Mouse (Mus musculus): ENCODE measurements at regions not wholly inside any gene's neighbourhood (a gene's known extent, or its start where the extent isn't known, plus 50 kb on each side); places are given as distances from the start of the nearest gene placed in this dataset.

- ATAC-seq (replicated peaks; ENCODE audit: low FRiP score) = no peak
- H3K9me3 ChIP-seq (replicated peaks) = no peaks in the 10 kb centered on the region
- H3K4me3 ChIP-seq (replicated peaks) = no peak overlapping the region
- no peaks in the 10 kb centered on the region for H3K4me1 ChIP-seq
- H3K27ac ChIP-seq = no peak overlapping the region
- H3K36me3 ChIP-seq = no peaks in the 10 kb centered on the region
- H3K27me3 ChIP-seq = no peaks in the 10 kb centered on the region
- H3K9ac ChIP-seq = no peak overlapping the region
- H3K4me2 ChIP-seq = no peak overlapping the region
- 93% methylated on average over 15 of the region's 15 CpGs for WGBS
Observed at GRCm38 (mm10) chr15:15443271-15443670, 1285.3 kb upstream of the Cdh9 start.

GRCm38 (mm10) chr15:15477702-15478101, 1250.9 kb upstream of the Cdh9 start:
- H3K4me2 ChIP-seq = no peak overlapping the region
- no peak overlapping the region for H3K9ac ChIP-seq
- H3K27me3 ChIP-seq = no peaks in the 10 kb centered on the region
- H3K36me3 ChIP-seq = no peaks in the 10 kb centered on the region
- 79% methylated on average over 2 of the region's 2 CpGs for WGBS
- no peak overlapping the region for H3K27ac ChIP-seq
- H3K4me3 ChIP-seq (replicated peaks) = no peak overlapping the region
- ATAC-seq (replicated peaks; ENCODE audit: low FRiP score) = no peak
- H3K4me1 ChIP-seq = no peaks in the 10 kb centered on the region
- no peaks in the 10 kb centered on the region for H3K9me3 ChIP-seq (replicated peaks)

GRCm38 (mm10) chr15:15500276-15500675, 1228.3 kb upstream of the Cdh9 start:
- Histone ChIP-seq H3K9ac (no peak overlapping the region), H3K9me3 (replicated peaks) (no peaks in the 10 kb centered on the region), H3K36me3 (no peaks in the 10 kb centered on the region), H3K27me3 (no peaks in the 10 kb centered on the region), H3K4me1 (no peaks in the 10 kb centered on the region), H3K27ac (no peak overlapping the region), H3K4me3 (replicated peaks) (no peak overlapping the region), H3K4me2 (no peak overlapping the region)
- WGBS = 91% methylated on average over 4 of the region's 4 CpGs
- no peak for ATAC-seq (replicated peaks; ENCODE audit: low FRiP score)

- Histone ChIP-seq H3K36me3 (no peaks in the 10 kb centered on the region), H3K4me2 (no peak overlapping the region), H3K27me3 (no peaks in the 10 kb centered on the region), H3K9me3 (replicated peaks) (no peaks in the 10 kb centered on the region), H3K4me1 (no peaks in the 10 kb centered on the region), H3K4me3 (replicated peaks) (no peak overlapping the region), H3K27ac (no peak overlapping the region), H3K9ac (no peak overlapping the region)
- WGBS = 84% methylated on average over 1 of the region's 1 CpGs
- ATAC-seq (replicated peaks; ENCODE audit: low FRiP score) = no peak
Observed at GRCm38 (mm10) chr15:15538944-15539343, 1189.6 kb upstream of the Cdh9 start.

GRCm38 (mm10) chr15:15559148-15559752, 1169.3 kb upstream of the Cdh9 start:
- no peak overlapping the region for H3K9ac ChIP-seq
- no peak overlapping the region for H3K27ac ChIP-seq
- no peaks in the 10 kb centered on the region for H3K27me3 ChIP-seq
- no peak overlapping the region for H3K4me2 ChIP-seq
- H3K9me3 ChIP-seq (replicated peaks) = no peaks in the 10 kb centered on the region
- no peaks in the 10 kb centered on the region for H3K36me3 ChIP-seq
- H3K4me1 ChIP-seq = no peaks in the 10 kb centered on the region
- no peak for ATAC-seq (replicated peaks; ENCODE audit: low FRiP score)
- WGBS = 97% methylated on average over 4 of the region's 4 CpGs
- H3K4me3 ChIP-seq (replicated peaks) = no peak overlapping the region

GRCm38 (mm10) chr15:15582300-15582880, 1146.2 kb upstream of the Cdh9 start:
- H3K9me3 ChIP-seq (replicated peaks) = no peaks in the 10 kb centered on the region
- WGBS = 85% methylated on average over 2 of the region's 2 CpGs
- no peak overlapping the region for H3K27ac ChIP-seq
- ATAC-seq (replicated peaks; ENCODE audit: low FRiP score) = no peak
- H3K4me1 ChIP-seq = no peaks in the 10 kb centered on the region
- H3K36me3 ChIP-seq = no peaks in the 10 kb centered on the region
- H3K4me2 ChIP-seq = no peak overlapping the region
- no peak overlapping the region for H3K9ac ChIP-seq
- no peak overlapping the region for H3K4me3 ChIP-seq (replicated peaks)
- no peaks in the 10 kb centered on the region for H3K27me3 ChIP-seq

- Histone ChIP-seq H3K4me3 (replicated peaks) (no peak overlapping the region), H3K27ac (no peak overlapping the region), H3K9me3 (replicated peaks) (no peaks in the 10 kb centered on the region), H3K27me3 (no peaks in the 10 kb centered on the region), H3K9ac (no peak overlapping the region), H3K36me3 (no peaks in the 10 kb centered on the region), H3K4me2 (no peak overlapping the region), H3K4me1 (no peaks in the 10 kb centered on the region)
- no peak for ATAC-seq (replicated peaks; ENCODE audit: low FRiP score)
Observed at GRCm38 (mm10) chr15:15617976-15618375, 1110.6 kb upstream of the Cdh9 start.

GRCm38 (mm10) chr15:15629304-15629703, 1099.3 kb upstream of the Cdh9 start:
- WGBS = 72% methylated on average over 2 of the region's 2 CpGs
- Histone ChIP-seq H3K9me3 (replicated peaks) (no peaks in the 10 kb centered on the region), H3K4me3 (replicated peaks) (no peak overlapping the region), H3K27ac (no peak overlapping the region), H3K9ac (no peak overlapping the region), H3K36me3 (no peaks in the 10 kb centered on the region), H3K27me3 (no peaks in the 10 kb centered on the region), H3K4me2 (no peak overlapping the region), H3K4me1 (no peaks in the 10 kb centered on the region)
- ATAC-seq (replicated peaks; ENCODE audit: low FRiP score) = no peak

GRCm38 (mm10) chr15:15630283-15630682, 1098.3 kb upstream of the Cdh9 start:
- Histone ChIP-seq H3K9ac (no peak overlapping the region), H3K4me2 (no peak overlapping the region), H3K4me3 (replicated peaks) (no peak overlapping the region), H3K9me3 (replicated peaks) (no peaks in the 10 kb centered on the region), H3K36me3 (no peaks in the 10 kb centered on the region), H3K27me3 (no peaks in the 10 kb centered on the region), H3K4me1 (no peaks in the 10 kb centered on the region), H3K27ac (no peak overlapping the region)
- WGBS = 91% methylated on average over 7 of the region's 7 CpGs
- ATAC-seq (replicated peaks; ENCODE audit: low FRiP score) = 0 out of 2 replicates have a peak, but pooled peaks have one; percentile 12

- no peak overlapping the region for H3K27ac ChIP-seq
Observed at GRCm38 (mm10) chr15:15637130-15637529, 1091.4 kb upstream of the Cdh9 start.

GRCm38 (mm10) chr15:15648734-15649133, 1079.8 kb upstream of the Cdh9 start:
- no peaks in the 10 kb centered on the region for H3K36me3 ChIP-seq

More at GRCm38 (mm10) chr15:15637130-15637529, 1091.4 kb upstream of the Cdh9 start:
- whole genome bisulfite sequencing = 72% methylated on average over 2 of the region's 2 CpGs
- no peak for ATAC-seq (replicated peaks; ENCODE audit: low FRiP score)
- Histone ChIP-seq H3K27me3 (no peaks in the 10 kb centered on the region), H3K4me3 (replicated peaks) (no peak overlapping the region), H3K9ac (no peak overlapping the region), H3K9me3 (replicated peaks) (no peaks in the 10 kb centered on the region), H3K4me1 (no peaks in the 10 kb centered on the region), H3K36me3 (no peaks in the 10 kb centered on the region), H3K4me2 (no peak overlapping the region)

GRCm38 (mm10) chr15:15666744-15667143, 1061.8 kb upstream of the Cdh9 start:
- no peak overlapping the region for H3K9ac ChIP-seq
- H3K27ac ChIP-seq = no peak overlapping the region
- H3K36me3 ChIP-seq = no peaks in the 10 kb centered on the region
- no peaks in the 10 kb centered on the region for H3K4me1 ChIP-seq
- no peaks in the 10 kb centered on the region for H3K9me3 ChIP-seq (replicated peaks)
- H3K4me2 ChIP-seq = no peak overlapping the region
- ATAC-seq (replicated peaks; ENCODE audit: low FRiP score) = no peak
- no peaks in the 10 kb centered on the region for H3K27me3 ChIP-seq
- H3K4me3 ChIP-seq (replicated peaks) = no peak overlapping the region

More at GRCm38 (mm10) chr15:15648734-15649133, 1079.8 kb upstream of the Cdh9 start:
- no peak overlapping the region for H3K4me3 ChIP-seq (replicated peaks)
- ATAC-seq (replicated peaks; ENCODE audit: low FRiP score) = no peak
- H3K4me2 ChIP-seq = no peak overlapping the region
- H3K27ac ChIP-seq = no peak overlapping the region
- no peaks in the 10 kb centered on the region for H3K4me1 ChIP-seq
- no peak overlapping the region for H3K9ac ChIP-seq
- H3K27me3 ChIP-seq = no peaks in the 10 kb centered on the region
- no peaks in the 10 kb centered on the region for H3K9me3 ChIP-seq (replicated peaks)
- WGBS = 79% methylated on average over 5 of the region's 5 CpGs

- H3K9me3 ChIP-seq (replicated peaks) = no peaks in the 10 kb centered on the region
- H3K4me2 ChIP-seq = no peak overlapping the region
- H3K27me3 ChIP-seq = no peaks in the 10 kb centered on the region
- H3K9ac ChIP-seq = no peak overlapping the region
- H3K36me3 ChIP-seq = no peaks in the 10 kb centered on the region
- H3K4me1 ChIP-seq = no peaks in the 10 kb centered on the region
- WGBS = 40% methylated on average over 2 of the region's 2 CpGs
- peak; percentile 56; the same call in 1 of the 2 replicates for ATAC-seq (replicated peaks; ENCODE audit: low FRiP score)
- no peak overlapping the region for H3K4me3 ChIP-seq (replicated peaks)
- H3K27ac ChIP-seq = no peak overlapping the region
Observed at GRCm38 (mm10) chr15:15692713-15693112, 1035.8 kb upstream of the Cdh9 start.

Data from kidney, embryonic 15.5 days (tissue).